ENCODE assay signal across 26 mouse cellular contexts in the genomic region with DNA sequence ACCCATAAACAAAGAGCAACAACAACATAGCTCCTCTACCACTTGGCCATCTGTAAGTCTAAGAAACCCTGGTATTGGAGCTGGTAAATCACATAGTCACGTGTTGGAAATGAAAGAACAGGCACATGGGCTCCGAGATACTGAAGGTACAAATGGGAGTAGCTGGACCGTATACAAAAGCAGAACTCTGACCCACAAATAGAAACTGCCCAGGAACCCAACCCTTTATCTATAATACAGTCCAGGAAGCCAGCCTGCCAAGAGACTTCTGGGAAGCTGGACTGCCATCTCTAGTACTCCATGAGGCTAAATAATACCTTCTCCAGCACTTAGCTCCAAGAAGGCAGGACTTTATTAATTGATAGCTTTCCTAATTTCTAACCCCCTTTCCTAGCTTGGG. TPM values are rescaled to one million over a fixed set of nuclear protein-coding genes. Genes with fewer than 3 reads are reported as not detected.
A peak's percentile ranks its signal among the peaks of the same experiment; 100 is the strongest.
DNase-seq lines count a peak whose midpoint lies in the region; ATAC-seq and TF ChIP-seq lines count a peak whose summit lies in the region.
"Had no signal": no experiment of that assay in that cellular context is flagged by ENCODE, and none has a peak within 500 bp of the region (broad histone marks: within the 10 kb centered on the region; RNA-seq: fewer than 3 reads in every experiment).

No protein-coding gene starts in this region.

- peak; percentile 94 for DNase-seq in heart, adult 11 months
- peak; percentile 51 for DNase-seq in heart, adult 8-10 months (ENCODE audit: low spot score)
- DNase-seq in heart, postnatal 25 days (ENCODE audit: low spot score): no peak
- DNase-seq in cerebellum, adult 11 months: no peak
- DNase-seq in midbrain, embryonic 14.5 days: no peak
- DNase-seq: adrenal gland, adult 8-10 months; adrenal gland, postnatal 25 days; cerebellum, adult 18-20 months; cerebellum, adult 9-10 months; cerebellum, postnatal 14 days; gastrocnemius, postnatal 10 days; gastrocnemius, postnatal 36 days; heart, postnatal 36 days; kidney, adult 2 months had no signal

- no peaks in the 10 kb centered on the region for H3K9me3 ChIP-seq in heart, embryonic 12.5 days (replicated peaks)
- no peaks in the 10 kb centered on the region for H3K9me3 ChIP-seq in intestine, embryonic 15.5 days
- no peaks in the 10 kb centered on the region for H3K9me3 ChIP-seq in midbrain, embryonic 14.5 days (ENCODE audit: control insufficient read depth, low read length)
- H3K9me3 ChIP-seq: forebrain, embryonic 10.5 days; forebrain, embryonic 13.5 days; heart, embryonic 15.5 days had no signal

- H3K27ac ChIP-seq in heart, embryonic 12.5 days (ENCODE audit: poor library complexity, severe bottlenecking): no peak overlapping the region
- H3K27ac ChIP-seq in intestine, embryonic 15.5 days: no peak overlapping the region
- H3K27ac ChIP-seq in small intestine, adult 2 months (ENCODE audit: insufficient read depth, low read depth, low read length): peak overlapping the region; percentile 77
- H3K27ac ChIP-seq in midbrain, embryonic 14.5 days (replicated peaks; ENCODE audit: low read depth, low read length): no peak overlapping the region
- H3K27ac ChIP-seq: forebrain, embryonic 10.5 days; forebrain, embryonic 13.5 days; heart, embryonic 15.5 days; hindbrain, embryonic 14.5 days; hindbrain, postnatal 0 days had no signal

- no peak for TF ChIP-seq POLR2A in small intestine, adult 2 months (IDR thresholded peaks at IDR 0.05; ENCODE audit: low read depth, low read length)

- WGBS in heart, embryonic 12.5 days: 58% methylated on average over 3 of the region's 3 CpGs
- 77% methylated on average over 3 of the region's 3 CpGs for WGBS in intestine, embryonic 15.5 days
- WGBS in small intestine, adult 2 months: 32% methylated on average over 3 of the region's 3 CpGs
- WGBS in midbrain, embryonic 14.5 days: 87% methylated on average over 3 of the region's 3 CpGs

- no peak overlapping the region for H3K4me2 ChIP-seq in heart, embryonic 12.5 days
- H3K4me2 ChIP-seq in intestine, embryonic 15.5 days (replicated peaks): no peak overlapping the region
- H3K4me2 ChIP-seq in midbrain, embryonic 14.5 days (ENCODE audit: low read length): no peak overlapping the region
- H3K4me2 ChIP-seq: forebrain, embryonic 13.5 days; heart, embryonic 15.5 days; hindbrain, embryonic 14.5 days had no signal

- no peaks in the 10 kb centered on the region for H3K36me3 ChIP-seq in heart, embryonic 12.5 days
- no peaks in the 10 kb centered on the region for H3K36me3 ChIP-seq in intestine, embryonic 15.5 days
- H3K36me3 ChIP-seq in small intestine, adult 2 months (ENCODE audit: control insufficient read depth, insufficient read depth, low read length): no peaks in the 10 kb centered on the region
- no peaks in the 10 kb centered on the region for H3K36me3 ChIP-seq in midbrain, embryonic 14.5 days (ENCODE audit: control insufficient read depth, insufficient read depth, low read length)
- H3K36me3 ChIP-seq: forebrain, embryonic 10.5 days; heart, embryonic 15.5 days had no signal

- H3K4me1 ChIP-seq in heart, embryonic 12.5 days (replicated peaks): no peaks in the 10 kb centered on the region; the same call in 1 of the 2 replicates
- peaks cover 6% of the 10 kb centered on the region for H3K4me1 ChIP-seq in intestine, embryonic 15.5 days (replicated peaks)
- peaks cover 17% of the 10 kb centered on the region for H3K4me1 ChIP-seq in small intestine, adult 2 months (ENCODE audit: control insufficient read depth, insufficient read depth, insufficient read length, low read length)
- H3K4me1 ChIP-seq in midbrain, embryonic 14.5 days (ENCODE audit: control insufficient read depth, insufficient read depth, low read length): no peaks in the 10 kb centered on the region
- H3K4me1 ChIP-seq: forebrain, embryonic 10.5 days; forebrain, embryonic 13.5 days had no signal

- no peak for ATAC-seq in heart, embryonic 12.5 days (ENCODE audit: insufficient number of reproducible peaks, low FRiP score)
- 0 out of 2 replicates have a peak, but pooled peaks have one; percentile 7 for ATAC-seq in intestine, embryonic 15.5 days
- no peak for ATAC-seq in midbrain, embryonic 14.5 days (ENCODE audit: low FRiP score, low TSS enrichment)
- ATAC-seq: activated CD4-positive, CD25-positive, alpha-beta regulatory T cell, adult 4 months; forebrain, embryonic 13.5 days; forebrain, embryonic 16.5 days; hindbrain, postnatal 0 days had no signal

- H3K4me3 ChIP-seq in heart, embryonic 12.5 days: no peak overlapping the region
- H3K4me3 ChIP-seq in intestine, embryonic 15.5 days (replicated peaks): no peak overlapping the region
- no peak overlapping the region for H3K4me3 ChIP-seq in small intestine, adult 2 months (ENCODE audit: low read depth, low read length)
- no peak overlapping the region for H3K4me3 ChIP-seq in midbrain, embryonic 14.5 days (replicated peaks; ENCODE audit: low read depth, low read length)
- H3K4me3 ChIP-seq: forebrain, embryonic 10.5 days; forebrain, embryonic 13.5 days; heart, embryonic 15.5 days had no signal

- H3K27me3 ChIP-seq in heart, embryonic 12.5 days (replicated peaks): no peaks in the 10 kb centered on the region
- no peaks in the 10 kb centered on the region for H3K27me3 ChIP-seq in intestine, embryonic 15.5 days (replicated peaks)
- H3K27me3 ChIP-seq in small intestine, adult 2 months (ENCODE audit: control insufficient read depth, insufficient read depth, low read length): no peaks in the 10 kb centered on the region
- no peaks in the 10 kb centered on the region for H3K27me3 ChIP-seq in midbrain, embryonic 14.5 days (ENCODE audit: control insufficient read depth, insufficient read depth, low read length)
- H3K27me3 ChIP-seq: forebrain, embryonic 13.5 days; heart, embryonic 15.5 days had no signal

- TF ChIP-seq CTCF in small intestine, adult 2 months (IDR thresholded peaks at IDR 0.05; ENCODE audit: extremely low read depth, insufficient read length, insufficient replicate concordance, low read depth, low read length): no peak

- intact Hi-C loops in heart, postnatal 25 days (cut with DNase I): no loop called here

- H3K9ac ChIP-seq in heart, embryonic 12.5 days: no peak overlapping the region
- no peak overlapping the region for H3K9ac ChIP-seq in intestine, embryonic 15.5 days
- H3K9ac ChIP-seq in midbrain, embryonic 14.5 days (replicated peaks; ENCODE audit: low read length): no peak overlapping the region
- H3K9ac ChIP-seq: forebrain, embryonic 13.5 days; heart, embryonic 15.5 days; hindbrain, embryonic 14.5 days had no signal

RNA-seq across cellular contexts. Expression of gene D130043K22Rik, which starts 7.6 kb away (rescaled TPM):
- 0.28 TPM in 1 of 2 replicates, not detected in the other for polyA plus RNA-seq in heart, embryonic 12.5 days (2016; fragmentation: Nextera tagmentation; extraction: Ambion mirVana)
- not detected for total RNA-seq in heart, adult 8-10 months (2022)
- not detected for total RNA-seq in heart, postnatal 25 days (2021)
- 1.2 and 1.3 TPM in 2 replicates for polyA plus RNA-seq in intestine, embryonic 15.5 days (2015; fragmentation: Nextera tagmentation; extraction: Ambion mirVana)
- 1.4 and 1.6 TPM in 2 replicates for polyA plus RNA-seq in small intestine, adult 2 months (2012; rRNA removed)
- polyA plus RNA-seq in midbrain, embryonic 14.5 days (2014; fragmentation: Nextera tagmentation; extraction: Ambion mirVana): 3.5 and 4.2 TPM in 2 replicates
- total RNA-seq: gastrocnemius, adult 18-20 months; gastrocnemius, postnatal 36 days; granulocyte monocyte progenitor cell, adult 5-6 weeks; heart, postnatal 36 days had no signal

RNA-seq across cellular contexts. Expression of gene Tdp2, which starts 21.1 kb away (rescaled TPM):
- 38.5 and 38.9 TPM in 2 replicates for polyA plus RNA-seq in heart, embryonic 12.5 days (2016; fragmentation: Nextera tagmentation; extraction: Ambion mirVana)
- total RNA-seq in heart, adult 8-10 months (2022): 10 to 100 TPM; 11.3 to 14.2 (median 13.3) TPM
- total RNA-seq in heart, postnatal 25 days (2021): 10 to 100 TPM; 12.9 to 15.5 TPM
- 55.9 and 65.0 TPM in 2 replicates for polyA plus RNA-seq in intestine, embryonic 15.5 days (2015; fragmentation: Nextera tagmentation; extraction: Ambion mirVana)
- 18.1 and 27.5 TPM in 2 replicates for polyA plus RNA-seq in small intestine, adult 2 months (2012; rRNA removed)
- polyA plus RNA-seq in midbrain, embryonic 14.5 days (2014; fragmentation: Nextera tagmentation; extraction: Ambion mirVana): 36.4 and 40.4 TPM in 2 replicates

RNA-seq across cellular contexts. Expression of gene Acot13, which starts 21.2 kb away (rescaled TPM):
- 187 and 195 TPM in 2 replicates for polyA plus RNA-seq in heart, embryonic 12.5 days (2016; fragmentation: Nextera tagmentation; extraction: Ambion mirVana)
- 100 to 1,000 TPM; 404 to 453 (median 416) TPM for total RNA-seq in heart, adult 8-10 months (2022)
- total RNA-seq in heart, postnatal 25 days (2021): 100 to 1,000 TPM; 422 to 431 TPM
- polyA plus RNA-seq in intestine, embryonic 15.5 days (2015; fragmentation: Nextera tagmentation; extraction: Ambion mirVana): 162 and 165 TPM in 2 replicates
- 22.8 and 31.3 TPM in 2 replicates for polyA plus RNA-seq in small intestine, adult 2 months (2012; rRNA removed)
- polyA plus RNA-seq in midbrain, embryonic 14.5 days (2014; fragmentation: Nextera tagmentation; extraction: Ambion mirVana): 40.3 and 46.3 TPM in 2 replicates

RNA-seq across cellular contexts. Expression of gene BC005537, which starts 51.1 kb away (rescaled TPM):
- 9.4 and 12.6 TPM in 2 replicates for polyA plus RNA-seq in heart, embryonic 12.5 days (2016; fragmentation: Nextera tagmentation; extraction: Ambion mirVana)
- total RNA-seq in heart, adult 8-10 months (2022): 100 to 1,000 TPM; 108 to 118 (median 112) TPM
- 100 to 1,000 TPM; 120 to 132 TPM for total RNA-seq in heart, postnatal 25 days (2021)
- polyA plus RNA-seq in intestine, embryonic 15.5 days (2015; fragmentation: Nextera tagmentation; extraction: Ambion mirVana): 12.4 and 13.2 TPM in 2 replicates
- polyA plus RNA-seq in small intestine, adult 2 months (2012; rRNA removed): 9.7 and 21.6 TPM in 2 replicates
- 51.8 and 76.3 TPM in 2 replicates for polyA plus RNA-seq in midbrain, embryonic 14.5 days (2014; fragmentation: Nextera tagmentation; extraction: Ambion mirVana)

Comparison
In these comparisons a context has a peak if more than half of its experiments do, and no peak if none do; other contexts are left out.
1. DNase-seq: peak in heart, adult 11 months (single experiment) and heart, adult 8-10 months (single experiment); none in heart, postnatal 25 days (single experiment), cerebellum, adult 11 months (single experiment) and midbrain, embryonic 14.5 days (single experiment).